Mouse (Mus musculus) liver, embryonic 11.5 days (tissue): ENCODE data around the gene Speer4b. TPM values are rescaled to one million over a fixed set of nuclear protein-coding genes. Genes with fewer than 3 reads are reported as not detected.
"Not testable (repeated sequence)": the region's sequence is repeated elsewhere in the genome, so short reads cannot be mapped to it uniquely, and the experiment has no call there.

Experiments
- ATAC-seq: fragments of 200-750 bp; cut with Nextera tagmentation; replicated peaks from 2 replicates; pipeline ENCODE4 v1.8.0; 2017; ENCODE audit warnings: moderate number of reproducible peaks, mild to moderate bottlenecking, moderate TSS enrichment, moderate library complexity; ENCODE audit not compliant: low FRiP score
- DNase-seq: peaks from one replicate; pipeline ENCODE4 v3.0.0-alpha.2; 2017; ENCODE audit warnings: low spot score
- H3K27ac ChIP-seq: fragments of 300-500 bp; sonication (generic); 2 replicates; pipeline ENCODE4 v1.5.1; 2014; ENCODE audit warnings: mild to moderate bottlenecking, low read depth, low read length, control low read depth
- H3K27me3 ChIP-seq: fragments of 300-500 bp; sonication (generic); replicated peaks from 2 replicates; pipeline ENCODE4 v1.6.1; 2014; ENCODE audit warnings: low read length, mixed read lengths; ENCODE audit not compliant: control insufficient read depth, insufficient read depth
- H3K36me3 ChIP-seq: fragments of 300-500 bp; sonication (generic); 2 replicates; pipeline ENCODE4 v1.6.1; 2014; ENCODE audit warnings: mild to moderate bottlenecking, low read length, moderate library complexity, mixed read lengths; ENCODE audit not compliant: control insufficient read depth, insufficient read depth
- H3K4me1 ChIP-seq: fragments of 300-500 bp; sonication (generic); replicated peaks from 2 replicates; pipeline ENCODE4 v1.6.1; 2014; ENCODE audit warnings: low read length, mixed read lengths; ENCODE audit not compliant: control insufficient read depth, insufficient read depth
- H3K4me2 ChIP-seq: fragments of 300-500 bp; sonication (generic); 2 replicates; pipeline ENCODE4 v1.6.1; 2014; ENCODE audit warnings: mild to moderate bottlenecking, control low read depth, moderate library complexity
- H3K4me3 ChIP-seq: fragments of 300-500 bp; sonication (generic); 2 replicates; pipeline ENCODE4 v1.5.1; 2014; ENCODE audit warnings: low read depth, low read length, control low read depth
- H3K9ac ChIP-seq: fragments of 300-500 bp; sonication (generic); 2 replicates; pipeline ENCODE4 v1.6.1; 2014; ENCODE audit warnings: low read depth, low read length, control low read depth
- H3K9me3 ChIP-seq: fragments of 300-500 bp; sonication (generic); 2 replicates; pipeline ENCODE4 v1.6.1; 2016; ENCODE audit warnings: low read length, inconsistent platforms, mixed read lengths; ENCODE audit not compliant: control insufficient read depth
- WGBS: fragments of 180-500 bp; shearing (Covaris S2); extraction: QIAGEN DNeasy Blood & Tissue Kit; methylation state at CpG from one replicate; pipeline ENCODE4 v1.1.7; 2014; 5-methylcytosine and 5-hydroxymethylcytosine counted together
- polyA plus RNA-seq: library from polyadenylated mRNA; unstranded; fragments of >200 nt; fragmentation: Nextera tagmentation; extraction: Ambion mirVana; gene quantifications from 2 replicates; pipeline ENCODE4 v1.2.1, GENCODE M21; 2014

The Speer4b gene
- not detected in 2 replicates for polyA plus RNA-seq

DNA sequence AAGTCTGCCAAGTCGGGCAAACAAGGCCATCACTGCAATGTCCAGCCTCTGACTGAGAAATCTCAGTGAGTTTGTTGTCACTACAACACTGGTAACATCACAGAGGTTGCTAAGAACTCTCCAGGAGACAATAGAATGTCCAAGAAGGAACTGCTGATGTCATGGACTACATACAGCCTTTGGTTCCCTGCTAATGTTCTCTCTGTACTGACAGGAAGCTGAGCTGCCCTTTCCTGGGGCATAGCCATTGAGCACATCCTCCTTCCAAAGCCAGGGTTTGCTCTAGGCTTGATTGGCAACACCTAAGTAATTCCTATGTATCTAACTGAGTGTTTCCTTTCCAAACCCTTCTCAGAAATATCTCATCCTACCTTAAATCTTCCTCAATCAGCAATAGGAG is at the start of gene Speer4b:
Speer4b (minus strand) TSS at position 101 of the 400 bp plus-strand sequence.
- H3K27ac ChIP-seq, H3K4me2 ChIP-seq, H3K36me3 ChIP-seq, H3K9ac ChIP-seq, DNase-seq, H3K4me3 ChIP-seq, ATAC-seq, H3K27me3 ChIP-seq, H3K4me1 ChIP-seq, H3K9me3 ChIP-seq: not testable (repeated sequence)
- 41% methylated on average over 1 of the region's 1 CpGs for WGBS

DNA sequence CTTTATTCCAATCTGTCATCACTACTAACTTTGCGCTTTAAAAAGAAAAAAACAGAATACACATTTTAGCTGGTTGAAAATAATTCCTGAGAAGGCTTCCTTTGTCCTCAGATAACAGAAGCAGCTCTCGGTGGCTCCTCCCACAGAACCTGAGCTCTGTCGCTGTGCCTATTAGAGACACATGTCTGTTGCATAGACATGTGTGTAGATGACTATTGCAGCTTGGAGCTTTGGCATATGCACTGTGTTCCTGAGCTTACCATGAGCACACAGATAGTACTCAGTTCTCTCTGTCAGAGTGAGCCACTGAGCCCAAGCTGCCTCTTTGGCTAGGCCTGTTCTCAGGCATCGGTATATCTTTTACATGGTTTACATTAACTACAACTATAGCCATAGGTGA is 48.1 kb upstream of the Speer4b start:
- H3K4me1 ChIP-seq, result no peaks in the 10 kb centered on the region
- H3K27ac ChIP-seq, result no peak overlapping the region
- no peak overlapping the region for H3K4me2 ChIP-seq
- no peaks in the 10 kb centered on the region for H3K27me3 ChIP-seq
- H3K4me3 ChIP-seq, result no peak overlapping the region
- no peak for DNase-seq
- H3K36me3 ChIP-seq, result no peaks in the 10 kb centered on the region
- no peaks in the 10 kb centered on the region for H3K9me3 ChIP-seq
- WGBS, result 81% methylated on average over 4 of the region's 4 CpGs
- H3K9ac ChIP-seq, result no peak overlapping the region
- ATAC-seq, result no peak

DNA sequence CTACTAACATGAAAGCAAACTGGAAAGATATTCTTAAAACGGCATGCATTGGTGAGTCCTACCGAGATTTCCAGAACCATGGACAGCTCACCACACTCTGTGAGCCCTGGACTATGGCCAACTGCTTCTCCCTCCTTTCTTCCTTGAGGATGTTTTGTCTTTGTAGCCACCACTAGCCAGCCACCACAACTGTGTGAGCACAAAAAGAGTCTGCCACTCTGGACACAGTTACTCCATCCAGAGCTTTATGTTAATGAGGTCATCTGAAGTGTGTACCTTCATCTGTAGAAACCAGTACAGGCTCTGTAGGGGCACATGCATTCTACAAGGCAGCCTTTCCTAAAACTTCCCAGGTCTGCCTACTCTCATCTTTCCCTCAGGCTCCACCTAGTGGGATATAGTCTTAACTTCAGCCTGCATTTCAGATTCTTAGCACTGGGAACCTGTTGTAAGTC is 43.6 kb upstream of the Speer4b start:
- 11% methylated on average over 2 of the region's 2 CpGs for WGBS
- Histone ChIP-seq H3K9me3 (no peaks in the 10 kb centered on the region), H3K36me3 (no peaks in the 10 kb centered on the region), H3K4me1 (no peaks in the 10 kb centered on the region), H3K27me3 (no peaks in the 10 kb centered on the region), H3K4me2 (no peak overlapping the region), H3K9ac (no peak overlapping the region), H3K27ac (no peak overlapping the region), H3K4me3 (no peak overlapping the region)
- DNase-seq (no peak), ATAC-seq (0 out of 2 replicates have a peak, but pooled peaks have one; percentile 7)

DNA sequence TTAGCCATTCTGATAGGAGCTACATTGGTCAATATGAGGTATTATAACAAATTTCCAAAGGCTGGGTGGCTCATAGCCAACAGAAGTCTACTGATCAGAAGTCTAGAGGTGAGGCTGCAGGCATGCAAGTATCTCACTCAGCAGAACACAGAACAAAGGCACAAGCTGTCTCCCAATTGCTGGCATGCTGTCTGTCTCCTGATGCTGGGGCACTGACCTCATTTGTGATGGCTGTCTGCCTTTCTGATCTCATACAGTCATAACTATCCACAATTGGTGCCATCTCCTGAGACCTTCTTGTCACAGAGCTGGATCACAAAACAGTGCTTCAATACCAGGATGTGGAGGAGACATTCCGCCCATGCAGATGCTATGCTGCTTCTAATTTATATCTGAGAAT is 25.7 kb upstream of the Speer4b start:
- Histone ChIP-seq H3K27ac (no peak overlapping the region), H3K9ac (no peak overlapping the region), H3K4me2 (no peak overlapping the region), H3K4me1 (no peaks in the 10 kb centered on the region), H3K27me3 (no peaks in the 10 kb centered on the region), H3K36me3 (no peaks in the 10 kb centered on the region), H3K4me3 (no peak overlapping the region), H3K9me3 (no peaks in the 10 kb centered on the region)
- ATAC-seq (no peak), DNase-seq (no peak)
- WGBS, result 90% methylated on average over 1 of the region's 1 CpGs

DNA sequence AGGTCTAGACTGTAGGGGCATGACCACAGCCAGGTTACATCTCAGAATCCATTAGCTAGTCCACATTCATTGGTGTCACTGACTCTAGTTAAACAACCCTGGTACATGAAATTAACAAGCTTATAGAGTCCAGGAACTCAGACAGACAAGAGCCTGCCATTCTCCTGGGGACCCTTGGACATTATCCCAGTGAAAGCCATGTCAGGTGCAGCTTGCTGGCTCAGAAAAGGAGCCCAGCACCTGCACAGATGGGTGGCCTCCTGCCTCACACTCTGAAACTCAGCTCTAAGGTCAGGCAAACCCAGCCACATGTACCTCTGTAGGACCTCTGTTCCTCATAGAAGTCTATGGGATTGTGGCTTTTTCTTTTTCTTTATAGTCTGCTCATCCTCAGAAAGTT is 17.5 kb upstream of the Speer4b start:
- H3K27me3 ChIP-seq, result no peaks in the 10 kb centered on the region
- no peak overlapping the region for H3K4me2 ChIP-seq
- H3K9me3 ChIP-seq, result no peaks in the 10 kb centered on the region
- H3K27ac ChIP-seq, result no peak overlapping the region
- no peaks in the 10 kb centered on the region for H3K4me1 ChIP-seq
- no peaks in the 10 kb centered on the region for H3K36me3 ChIP-seq
- ATAC-seq (no peak), DNase-seq (no peak)
- H3K4me3 ChIP-seq, result no peak overlapping the region
- no peak overlapping the region for H3K9ac ChIP-seq

DNA sequence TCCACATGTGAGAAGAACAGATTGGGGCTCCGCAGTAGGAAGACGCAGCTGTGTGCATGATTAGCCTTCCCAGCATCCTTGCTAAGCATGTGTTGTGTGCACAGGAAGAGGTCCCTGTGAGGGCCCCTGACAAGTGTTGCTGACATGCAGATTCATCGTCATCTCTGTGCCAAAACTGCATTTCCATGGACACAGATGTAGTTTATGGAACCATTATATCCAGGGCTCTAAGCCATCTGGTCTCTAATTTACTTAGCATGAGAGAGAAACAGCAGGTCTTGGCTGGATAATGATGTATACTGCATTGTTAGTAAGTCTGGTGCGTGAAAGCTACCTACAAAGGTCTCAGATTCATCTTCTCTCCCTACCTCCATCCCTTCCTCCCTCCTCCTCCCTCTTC is 10.3 kb downstream of the Speer4b start:
- no peak for ATAC-seq
- no peak overlapping the region for H3K27ac ChIP-seq
- no peaks in the 10 kb centered on the region for H3K27me3 ChIP-seq
- H3K9me3 ChIP-seq, result no peaks in the 10 kb centered on the region
- H3K4me3 ChIP-seq, result no peak overlapping the region
- no peaks in the 10 kb centered on the region for H3K36me3 ChIP-seq
- no peak overlapping the region for H3K4me2 ChIP-seq
- no peak overlapping the region for H3K9ac ChIP-seq
- 78% methylated on average over 4 of the region's 4 CpGs for WGBS
- H3K4me1 ChIP-seq, result no peaks in the 10 kb centered on the region
- DNase-seq, result no peak

DNA sequence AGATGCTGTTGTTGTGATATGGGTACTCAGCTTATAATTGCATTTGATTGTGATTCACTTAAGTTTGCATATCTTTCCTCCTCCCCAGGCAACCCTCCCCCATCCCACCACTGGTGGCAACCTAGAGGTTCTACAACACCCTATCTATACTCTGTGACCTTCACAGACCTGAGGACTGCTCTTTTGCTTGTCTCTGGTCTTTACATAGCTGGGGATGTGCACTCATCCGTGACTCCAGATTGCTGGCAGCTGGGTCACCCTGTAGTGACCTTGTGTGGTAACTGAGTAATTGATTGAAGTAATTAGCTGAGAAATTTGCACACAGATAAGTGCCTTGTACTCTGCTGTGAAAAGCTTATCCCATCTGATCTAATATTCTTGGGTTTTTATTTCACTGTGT is 15.1 kb downstream of the Speer4b start:
- Histone ChIP-seq H3K4me3 (no peak overlapping the region), H3K27ac (no peak overlapping the region), H3K9me3 (no peaks in the 10 kb centered on the region), H3K9ac (no peak overlapping the region), H3K4me1 (no peaks in the 10 kb centered on the region), H3K36me3 (no peaks in the 10 kb centered on the region), H3K27me3 (no peaks in the 10 kb centered on the region), H3K4me2 (no peak overlapping the region)
- ATAC-seq, result no peak
- no peak for DNase-seq
- 47% methylated on average over 1 of the region's 1 CpGs for WGBS

DNA sequence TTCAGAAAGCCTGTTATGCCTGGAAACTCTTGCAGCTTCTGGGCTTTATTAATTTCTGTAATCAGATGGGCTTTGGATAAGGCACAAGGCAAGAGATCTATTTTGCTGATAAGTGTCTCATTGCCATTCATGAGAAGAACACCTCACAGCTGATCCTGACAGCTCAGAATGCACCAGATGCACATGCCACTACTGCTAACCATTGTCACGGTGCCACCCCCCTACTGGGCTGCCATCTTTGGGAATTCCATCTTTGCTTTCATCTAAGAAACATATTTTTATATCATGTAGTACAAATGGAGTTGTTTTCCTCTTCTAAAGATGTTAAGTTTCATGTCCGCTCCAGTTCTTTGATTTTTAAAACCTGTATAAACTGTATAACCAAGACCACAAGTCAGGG is 19.5 kb downstream of the Speer4b start:
- H3K4me3 ChIP-seq, result no peak overlapping the region
- WGBS, result 74% methylated on average over 2 of the region's 2 CpGs
- H3K27me3 ChIP-seq, result no peaks in the 10 kb centered on the region
- no peak overlapping the region for H3K4me2 ChIP-seq
- no peaks in the 10 kb centered on the region for H3K4me1 ChIP-seq
- no peak for ATAC-seq
- H3K9me3 ChIP-seq, result no peaks in the 10 kb centered on the region
- no peak overlapping the region for H3K27ac ChIP-seq
- DNase-seq, result no peak
- no peaks in the 10 kb centered on the region for H3K36me3 ChIP-seq
- H3K9ac ChIP-seq, result no peak overlapping the region

DNA sequence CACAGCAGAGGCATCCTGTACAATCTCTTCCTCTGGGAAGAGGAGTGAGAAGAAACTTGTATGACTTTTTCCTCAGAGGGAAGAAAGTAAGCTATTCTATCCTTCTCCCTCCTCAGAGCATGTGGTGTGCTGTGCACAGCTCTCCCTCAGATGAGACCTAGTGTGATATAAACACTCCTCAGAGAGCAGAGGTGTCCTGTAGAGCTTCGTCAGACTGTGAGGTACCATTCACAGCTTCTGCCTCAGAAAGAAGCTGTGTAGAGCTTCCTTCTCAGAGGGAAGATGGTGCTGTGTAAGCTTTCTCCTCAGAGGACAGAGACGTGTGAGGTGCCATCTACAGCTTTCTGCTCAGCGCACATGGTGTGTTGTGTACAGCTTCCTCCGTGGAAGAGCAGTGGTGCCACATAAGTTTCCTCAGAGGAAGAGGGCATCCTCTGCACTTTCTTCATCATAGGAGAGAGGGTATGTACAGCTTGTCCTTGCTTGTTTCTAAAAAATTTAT is 26.2 kb downstream of the Speer4b start:
- DNase-seq (no peak), ATAC-seq (no peak)
- Histone ChIP-seq H3K4me1 (no peaks in the 10 kb centered on the region), H3K4me2 (no peak overlapping the region), H3K9me3 (no peaks in the 10 kb centered on the region), H3K9ac (no peak overlapping the region), H3K4me3 (no peak overlapping the region), H3K36me3 (no peaks in the 10 kb centered on the region), H3K27ac (no peak overlapping the region), H3K27me3 (no peaks in the 10 kb centered on the region)
- 64% methylated on average over 4 of the region's 4 CpGs for WGBS
